Mouse (Mus musculus) heart, adult 2 months (tissue): ENCODE measurements around the gene Gal3st2c. TPM values are rescaled to one million over a fixed set of nuclear protein-coding genes. Genes with fewer than 3 reads are reported as not detected.
"Not testable (repeated sequence)": the region's sequence is repeated elsewhere in the genome, so short reads cannot be mapped to it uniquely, and the experiment has no call there.

Source experiments
- DNase-seq, 2 experiments: peaks; one replicate each; pipeline ENCODE4 v3.0.0; 2021
- H3K27ac ChIP-seq: fragments of 200-600 bp; 2 replicates; pipeline ENCODE4 v1.8.1; 2022
- H3K27me3 ChIP-seq: fragments of 200-500 bp; 2 replicates; pipeline ENCODE4 v1.6.1; 2012; ENCODE audit warnings: mild to moderate bottlenecking, low read length, inconsistent platforms, mixed read lengths; ENCODE audit not compliant: control insufficient read depth, insufficient read depth
- H3K36me3 ChIP-seq: fragments of 200-500 bp; 2 replicates; pipeline ENCODE4 v1.6.1; 2012; ENCODE audit warnings: low read length, inconsistent platforms; ENCODE audit not compliant: control insufficient read depth, insufficient read depth
- H3K4me1 ChIP-seq: fragments of 200-500 bp; 2 replicates; pipeline ENCODE4 v1.6.1; 2011; ENCODE audit warnings: low read length; ENCODE audit not compliant: control insufficient read depth, insufficient read depth
- H3K4me3 ChIP-seq: fragments of 200-600 bp; 2 replicates; pipeline ENCODE4 v1.8.1; 2022
- H3K79me2 ChIP-seq: fragments of 200-500 bp; replicated peaks from 2 replicates; pipeline ENCODE4 v1.6.1; 2012; ENCODE audit warnings: mild to moderate bottlenecking, inconsistent platforms, low read length, moderate library complexity, mixed read lengths; ENCODE audit not compliant: control insufficient read depth, insufficient read depth
- H3K9ac ChIP-seq: fragments of 200-500 bp; 2 replicates; pipeline ENCODE4 v1.6.1; 2012; ENCODE audit warnings: low read depth, mild to moderate bottlenecking, control low read depth, inconsistent platforms, low read length, mixed read lengths
- CTCF ChIP-seq: fragments of 200-600 bp; IDR thresholded peaks from 2 replicates; pipeline ENCODE4 v1.8.1; 2022; ENCODE audit warnings: antibody characterized with exemption, mild to moderate bottlenecking, moderate library complexity
- EP300 ChIP-seq: fragments of 200-500 bp; IDR thresholded peaks from 2 replicates; pipeline ENCODE4 v1.6.1; 2011; ENCODE audit warnings: low read depth, low read length, control low read depth; ENCODE audit not compliant: insufficient read depth
- POLR2A ChIP-seq: fragments of 200-500 bp; IDR thresholded peaks from 2 replicates; pipeline ENCODE4 v1.6.1; 2011; ENCODE audit warnings: mild to moderate bottlenecking, low read depth, low read length, control low read depth; ENCODE audit not compliant: insufficient read depth
- WGBS: fragments of 180-500 bp; shearing (Covaris S2); methylation state at CpG from one replicate; pipeline ENCODE4 v1.1.7; 2018; 5-methylcytosine and 5-hydroxymethylcytosine counted together
- intact Hi-C: fragments of 180-260 bp; cut with DNase I; formaldehyde crosslinking; loops from one replicate; pipeline ENCODE4 v1.15.1; 2025
- polyA plus RNA-seq: library from polyadenylated mRNA; depleted of rRNA; stranded (reverse); fragments of >200 nt; gene quantifications from 2 replicates; pipeline ENCODE4 v1.2.3, GENCODE M21; 2012; rRNA removed
- total RNA-seq, 2 experiments: library from RNA; stranded (reverse); gene quantifications; 2 replicates each; pipeline ENCODE4 v1.2.3; 2021

Gal3st2c gene
- total and polyA plus RNA-seq, 3 experiments: 0.76 to 1.1 (median 0.80) TPM

DNA sequence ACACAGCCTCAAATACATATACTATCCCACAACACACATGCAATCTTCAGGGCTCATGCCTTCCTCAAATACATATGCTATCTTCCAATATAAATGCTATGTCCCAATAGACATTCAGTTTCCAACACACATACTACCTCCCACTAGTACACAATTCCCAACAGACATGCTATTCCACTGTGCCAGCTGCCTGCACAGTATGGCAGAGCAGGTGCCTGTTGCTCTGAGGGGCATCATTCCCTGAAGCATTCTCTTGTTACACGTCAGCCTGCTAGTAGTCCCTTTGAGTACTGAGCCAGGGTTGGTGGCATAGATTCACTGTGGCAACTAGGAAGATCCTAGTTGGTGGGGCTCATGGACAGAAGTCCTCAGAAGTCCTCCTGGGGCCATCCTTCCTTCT is 64.2 kb downstream of the Gal3st2c start:
- WGBS: 78% methylated on average over 1 of the region's 1 CpGs
- no peaks in the 10 kb centered on the region for H3K27me3 ChIP-seq
- H3K9ac ChIP-seq: no peak overlapping the region
- DNase-seq: no peak
- intact Hi-C loops: no loop called here
- no peak overlapping the region for H3K27ac ChIP-seq
- no peak overlapping the region for H3K4me3 ChIP-seq
- H3K79me2 ChIP-seq: no peaks in the 10 kb centered on the region
- H3K36me3 ChIP-seq: no peaks in the 10 kb centered on the region
- no peak for TF ChIP-seq EP300
- TF ChIP-seq CTCF: no peak
- no peak for TF ChIP-seq POLR2A
- no peaks in the 10 kb centered on the region for H3K4me1 ChIP-seq

DNA sequence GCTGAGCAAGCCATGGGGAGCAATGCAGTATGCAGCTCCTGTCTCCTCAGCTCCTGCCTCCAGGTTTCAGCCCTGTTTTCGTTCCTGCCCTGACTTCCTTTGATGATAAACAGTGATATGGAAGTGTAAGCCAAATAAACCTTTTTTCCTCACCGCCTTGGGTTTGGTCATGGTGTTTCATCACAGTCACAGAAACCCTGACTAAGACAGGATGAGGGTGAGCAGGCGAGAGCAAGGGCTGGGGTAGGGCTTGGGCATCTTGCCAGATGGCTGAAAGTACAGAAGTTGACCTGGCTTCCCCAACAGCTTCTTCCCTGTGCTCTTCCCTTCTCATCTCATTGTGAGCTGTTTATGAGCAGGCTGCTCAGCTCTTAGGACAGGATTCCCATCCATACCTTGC is 65.7 kb downstream of the Gal3st2c start:
- no peak for DNase-seq
- no peak for TF ChIP-seq EP300
- TF ChIP-seq CTCF: no peak
- TF ChIP-seq POLR2A: no peak
- no peak overlapping the region for H3K9ac ChIP-seq
- H3K36me3 ChIP-seq: no peaks in the 10 kb centered on the region
- H3K4me1 ChIP-seq: no peaks in the 10 kb centered on the region
- 25% methylated on average over 3 of the region's 3 CpGs for WGBS
- no peak overlapping the region for H3K4me3 ChIP-seq
- H3K27me3 ChIP-seq: no peaks in the 10 kb centered on the region
- intact Hi-C loops: no loop called here
- no peaks in the 10 kb centered on the region for H3K79me2 ChIP-seq
- H3K27ac ChIP-seq: no peak overlapping the region

DNA sequence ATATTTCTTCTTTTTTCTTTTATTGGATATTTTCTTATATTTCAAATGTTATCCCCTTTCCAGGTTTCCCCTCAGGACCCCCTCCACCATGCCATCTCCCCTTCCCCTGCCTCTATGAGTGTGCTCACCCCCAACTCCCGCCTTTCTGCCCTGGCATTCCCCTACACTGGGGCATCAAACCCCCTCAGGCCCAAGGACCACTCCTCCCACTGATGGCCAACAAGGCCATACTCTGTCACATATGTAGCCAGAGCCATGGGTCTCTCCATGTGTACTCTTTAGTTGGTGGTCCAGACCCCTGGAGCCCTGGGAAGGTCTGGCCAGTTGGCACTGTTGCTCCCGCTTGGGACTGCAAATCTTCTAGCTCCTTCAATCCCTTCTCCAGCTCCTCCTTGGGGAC is 67.1 kb downstream of the Gal3st2c start:
- no peak for TF ChIP-seq CTCF
- TF ChIP-seq POLR2A: no peak
- no peak for TF ChIP-seq EP300
- no peak overlapping the region for H3K9ac ChIP-seq
- no peaks in the 10 kb centered on the region; the same call in 1 of the 2 replicates for H3K27me3 ChIP-seq
- H3K4me3 ChIP-seq: no peak overlapping the region
- H3K79me2 ChIP-seq: no peaks in the 10 kb centered on the region
- intact Hi-C loops: no loop called here
- DNase-seq: no peak
- 96% methylated on average over 2 of the region's 2 CpGs for WGBS
- no peaks in the 10 kb centered on the region for H3K4me1 ChIP-seq
- H3K27ac ChIP-seq: no peak overlapping the region
- no peaks in the 10 kb centered on the region for H3K36me3 ChIP-seq

GRCm38 (mm10) chr1:94058281-94058680 is 68.0 kb downstream of the Gal3st2c start:
- H3K4me3 ChIP-seq, H3K4me1 ChIP-seq, H3K27me3 ChIP-seq, H3K36me3 ChIP-seq, intact Hi-C loops, H3K9ac ChIP-seq, DNase-seq, H3K27ac ChIP-seq, H3K79me2 ChIP-seq: not testable (repeated sequence)
- WGBS: 72% methylated on average over 1 of the region's 1 CpGs

Other genes starting within 250 kb of the Gal3st2c start
- 10 to 100 TPM; 33.6 to 36.4 TPM for gene Atg4b, start 239.0 kb upstream of the Gal3st2c start, total RNA-seq
- gene Atg4b, start 239.0 kb upstream of the Gal3st2c start, polyA plus RNA-seq: 27.7 and 33.4 TPM in 2 replicates
- 10 to 100 TPM; 75.0 to 80.4 TPM for gene Thap4, start 235.6 kb upstream of the Gal3st2c start, total RNA-seq
- gene Thap4, start 235.6 kb upstream of the Gal3st2c start, polyA plus RNA-seq: 69.0 and 76.9 TPM in 2 replicates
- gene Dtymk, start 188.6 kb upstream of the Gal3st2c start, total RNA-seq: 10 to 100 TPM; 22.2 to 22.4 TPM
- 23.6 and 35.4 TPM in 2 replicates for gene Dtymk, start 188.6 kb upstream of the Gal3st2c start, polyA plus RNA-seq
- 10 to 100 TPM; 13.0 to 15.1 TPM for gene Ing5, start 186.5 kb upstream of the Gal3st2c start, total RNA-seq
- 5.4 and 6.8 TPM in 2 replicates for gene Ing5, start 186.5 kb upstream of the Gal3st2c start, polyA plus RNA-seq
- 10 to 100 TPM; 32.3 to 35.1 TPM for gene D2hgdh, start 165.6 kb upstream of the Gal3st2c start, total RNA-seq
- 64.1 and 72.6 TPM in 2 replicates for gene D2hgdh, start 165.6 kb upstream of the Gal3st2c start, polyA plus RNA-seq
- under 1 TPM; 0.65 to 0.93 TPM for gene Gal3st2, start 129.2 kb upstream of the Gal3st2c start, total RNA-seq
- 0.09 and 1.0 TPM in 2 replicates for gene Gal3st2, start 129.2 kb upstream of the Gal3st2c start, polyA plus RNA-seq
- gene Gal3st2b, start 72.2 kb upstream of the Gal3st2c start, total RNA-seq: under 1 TPM; 0.64 to 0.76 TPM
- gene Gal3st2b, start 72.2 kb upstream of the Gal3st2c start, polyA plus RNA-seq: 0.32 and 1.7 TPM in 2 replicates
- gene Neu4, start 29.9 kb downstream of the Gal3st2c start, total RNA-seq: not detected
- gene Neu4, start 29.9 kb downstream of the Gal3st2c start, polyA plus RNA-seq: 0.06 TPM in 1 of 2 replicates, not detected in the other
- gene Pdcd1, start 62.0 kb downstream of the Gal3st2c start, total RNA-seq: not detected
- gene Pdcd1, start 62.0 kb downstream of the Gal3st2c start, polyA plus RNA-seq: 0.06 and 0.09 TPM in 2 replicates